16 mouse cellular contexts compared by ENCODE assay signal in genomic region chr6:31240051-31240450, GRCm38 (mm10).
DNase-seq lines count a peak whose midpoint lies in the region; ATAC-seq lines count a peak whose summit lies in the region.
"Had no signal": no experiment of that assay in that cellular context is flagged by ENCODE, and none has a peak within 500 bp of the region (broad histone marks: within the 10 kb centered on the region; RNA-seq: fewer than 3 reads in every experiment).

No protein-coding gene starts in this region.

- no peak overlapping the region for H3K4me2 ChIP-seq in embryonic facial prominence, embryonic 11.5 days (ENCODE audit: low read depth, low read length)
- no peak overlapping the region for H3K4me2 ChIP-seq in embryonic facial prominence, embryonic 14.5 days (ENCODE audit: low read depth, low read length)
- H3K4me2 ChIP-seq: liver, embryonic 12.5 days; stomach, embryonic 15.5 days had no signal

- no peaks in the 10 kb centered on the region for H3K36me3 ChIP-seq in embryonic facial prominence, embryonic 11.5 days (replicated peaks; ENCODE audit: control insufficient read depth, insufficient read depth, low read depth, low read length)
- H3K36me3 ChIP-seq in embryonic facial prominence, embryonic 10.5 days (replicated peaks): no peaks in the 10 kb centered on the region
- H3K36me3 ChIP-seq in embryonic facial prominence, embryonic 14.5 days (ENCODE audit: control insufficient read depth, insufficient read depth, low read length): no peaks in the 10 kb centered on the region
- H3K36me3 ChIP-seq: liver, embryonic 12.5 days; midbrain, embryonic 10.5 days; stomach, embryonic 15.5 days had no signal

- DNase-seq in embryonic facial prominence, embryonic 11.5 days (ENCODE audit: low spot score): peak; percentile 17
- DNase-seq in embryonic facial prominence, embryonic 10.5 days (ENCODE audit: low spot score): no peak
- peak; percentile 3 to 22 for DNase-seq in thymus, adult 18-20 months
- DNase-seq in thymus, postnatal 4 days: no peak
- peak; percentile 8 for DNase-seq in embryonic facial prominence, embryonic 14.5 days (ENCODE audit: low spot score)
- no peak for DNase-seq in frontal cortex, postnatal 10 days (ENCODE audit: low spot score in 2 of 2)
- DNase-seq in layer of hippocampus, adult 9-10 months (ENCODE audit: low spot score): no peak
- DNase-seq: cerebellum, adult 11 months; heart, postnatal 36 days; kidney, postnatal 10 days; right cerebral cortex, postnatal 4 days had no signal

- no peak overlapping the region for H3K27ac ChIP-seq in embryonic facial prominence, embryonic 11.5 days (replicated peaks; ENCODE audit: low read depth, low read length)
- no peak overlapping the region for H3K27ac ChIP-seq in embryonic facial prominence, embryonic 10.5 days (replicated peaks)
- no peak overlapping the region for H3K27ac ChIP-seq in embryonic facial prominence, embryonic 14.5 days (replicated peaks; ENCODE audit: low read depth, low read length)
- H3K27ac ChIP-seq: liver, embryonic 12.5 days; midbrain, embryonic 10.5 days; stomach, embryonic 15.5 days had no signal

- H3K4me3 ChIP-seq in embryonic facial prominence, embryonic 11.5 days (ENCODE audit: low read depth, low read length): no peak overlapping the region
- no peak overlapping the region for H3K4me3 ChIP-seq in embryonic facial prominence, embryonic 10.5 days
- H3K4me3 ChIP-seq in embryonic facial prominence, embryonic 14.5 days (ENCODE audit: low read depth, low read length): no peak overlapping the region
- H3K4me3 ChIP-seq: liver, embryonic 12.5 days; midbrain, embryonic 10.5 days; myocyte; stomach, embryonic 15.5 days had no signal

- no peaks in the 10 kb centered on the region for H3K9me3 ChIP-seq in embryonic facial prominence, embryonic 11.5 days (replicated peaks; ENCODE audit: control insufficient read depth, low read length)
- H3K9me3 ChIP-seq in embryonic facial prominence, embryonic 10.5 days: no peaks in the 10 kb centered on the region
- no peaks in the 10 kb centered on the region for H3K9me3 ChIP-seq in embryonic facial prominence, embryonic 14.5 days (ENCODE audit: control insufficient read depth, low read length)
- H3K9me3 ChIP-seq: liver, embryonic 12.5 days; midbrain, embryonic 10.5 days; stomach, embryonic 15.5 days had no signal

- no peak overlapping the region for H3K9ac ChIP-seq in embryonic facial prominence, embryonic 11.5 days (replicated peaks; ENCODE audit: low read length)
- no peak overlapping the region for H3K9ac ChIP-seq in embryonic facial prominence, embryonic 14.5 days (ENCODE audit: low read depth, low read length)
- H3K9ac ChIP-seq: liver, embryonic 12.5 days; stomach, embryonic 15.5 days had no signal

- no peaks in the 10 kb centered on the region for H3K4me1 ChIP-seq in embryonic facial prominence, embryonic 11.5 days (ENCODE audit: control insufficient read depth, insufficient read depth, low read length)
- no peaks in the 10 kb centered on the region for H3K4me1 ChIP-seq in embryonic facial prominence, embryonic 10.5 days
- H3K4me1 ChIP-seq in embryonic facial prominence, embryonic 14.5 days (ENCODE audit: control insufficient read depth, insufficient read depth, low read length): no peaks in the 10 kb centered on the region
- H3K4me1 ChIP-seq: liver, embryonic 12.5 days; midbrain, embryonic 10.5 days; stomach, embryonic 15.5 days had no signal

- no peak for ATAC-seq in embryonic facial prominence, embryonic 11.5 days (replicated peaks; ENCODE audit: insufficient number of reproducible peaks, low FRiP score, low TSS enrichment, low read depth)
- ATAC-seq in embryonic facial prominence, embryonic 14.5 days (ENCODE audit: low read depth): no peak
- ATAC-seq in neutrophil, adult 5-6 weeks (ENCODE audit: extremely low read depth, insufficient number of reproducible peaks, low FRiP score, poor library complexity, severe bottlenecking): 0 out of 2 replicates have a peak, but pooled peaks have one; percentile 13
- ATAC-seq: liver, embryonic 12.5 days had no signal

- 12% methylated on average over 9 of the region's 9 CpGs for WGBS in embryonic facial prominence, embryonic 11.5 days
- WGBS in embryonic facial prominence, embryonic 10.5 days: 16% methylated on average over 9 of the region's 9 CpGs
- 11% methylated on average over 9 of the region's 9 CpGs for WGBS in embryonic facial prominence, embryonic 14.5 days

- H3K27me3 ChIP-seq in embryonic facial prominence, embryonic 11.5 days (ENCODE audit: control insufficient read depth, insufficient read depth, low read length): no peaks in the 10 kb centered on the region
- H3K27me3 ChIP-seq in embryonic facial prominence, embryonic 10.5 days (replicated peaks; ENCODE audit: low read depth, poor library complexity, severe bottlenecking): 0 out of 2 replicates have a peak, but pooled peaks cover 4% of the 10 kb centered on the region
- H3K27me3 ChIP-seq in embryonic facial prominence, embryonic 14.5 days (replicated peaks; ENCODE audit: control insufficient read depth, insufficient read depth, low read length): no peaks in the 10 kb centered on the region
- H3K27me3 ChIP-seq: stomach, embryonic 15.5 days had no signal

Comparison
In these comparisons a context has a peak if more than half of its experiments do, and no peak if none do; other contexts are left out.
1. DNase-seq: peak in embryonic facial prominence, embryonic 11.5 days (single experiment), thymus, adult 18-20 months (2 of 2) and embryonic facial prominence, embryonic 14.5 days (single experiment); none in embryonic facial prominence, embryonic 10.5 days (single experiment), thymus, postnatal 4 days (single experiment), frontal cortex, postnatal 10 days (0 of 2) and layer of hippocampus, adult 9-10 months (single experiment).